24 mouse cellular contexts compared by ENCODE assay signal in genomic region chrX:107004496-107004895, GRCm38 (mm10).
"Had no signal": no experiment of that assay in that cellular context is flagged by ENCODE, and none has a peak within 500 bp of the region (broad histone marks: within the 10 kb centered on the region; RNA-seq: fewer than 3 reads in every experiment).

No protein-coding gene starts in this region.

- H3K4me2 ChIP-seq: heart, embryonic 12.5 days; hindbrain, embryonic 12.5 days; hindbrain, embryonic 14.5 days; intestine, embryonic 15.5 days; limb, embryonic 13.5 days; limb, embryonic 15.5 days; liver, embryonic 12.5 days had no signal

- H3K9me3 ChIP-seq: heart, embryonic 12.5 days; hindbrain, embryonic 10.5 days; hindbrain, embryonic 12.5 days; intestine, embryonic 15.5 days; limb, embryonic 13.5 days; limb, embryonic 15.5 days; liver, embryonic 12.5 days had no signal

- H3K4me1 ChIP-seq: heart, embryonic 12.5 days; hindbrain, embryonic 10.5 days; hindbrain, embryonic 12.5 days; intestine, embryonic 15.5 days; limb, embryonic 13.5 days; limb, embryonic 15.5 days; liver, embryonic 12.5 days had no signal

- ATAC-seq: hindbrain, embryonic 16.5 days; inflammation-experienced regulatory T-cells, adult 6 months; intestine, embryonic 15.5 days; intestine, postnatal 0 days; liver, embryonic 12.5 days had no signal

- H3K27ac ChIP-seq: gastrocnemius, adult 2 months; heart, adult 2 months; hindbrain, embryonic 10.5 days; hindbrain, embryonic 12.5 days; hindbrain, embryonic 14.5 days; intestine, embryonic 15.5 days; layer of hippocampus, adult 2 months; left cerebral cortex, adult 2 months; limb, embryonic 13.5 days; limb, embryonic 15.5 days; liver, embryonic 12.5 days; liver, embryonic 14.5 days had no signal

- DNase-seq: gastrocnemius, adult 2 months; gastrocnemius, postnatal 10 days; gastrocnemius, postnatal 25 days; heart, adult 2 months; heart, postnatal 4 days; kidney, adult 18-20 months; kidney, adult 8-10 months; kidney, postnatal 10 days; kidney, postnatal 25 days; kidney, postnatal 4 days had no signal

- H3K9ac ChIP-seq: heart, embryonic 12.5 days; hindbrain, embryonic 12.5 days; hindbrain, embryonic 14.5 days; intestine, embryonic 15.5 days; limb, embryonic 13.5 days; limb, embryonic 15.5 days; liver, embryonic 12.5 days; liver, embryonic 14.5 days had no signal

- H3K27me3 ChIP-seq: heart, embryonic 12.5 days; hindbrain, embryonic 12.5 days; intestine, embryonic 15.5 days; limb, embryonic 13.5 days; limb, embryonic 15.5 days; liver, embryonic 12.5 days had no signal

- H3K36me3 ChIP-seq: heart, embryonic 12.5 days; hindbrain, embryonic 10.5 days; hindbrain, embryonic 12.5 days; intestine, embryonic 15.5 days; limb, embryonic 13.5 days; limb, embryonic 15.5 days; liver, embryonic 12.5 days had no signal

- H3K4me3 ChIP-seq: gastrocnemius, adult 2 months; heart, adult 2 months; heart, embryonic 12.5 days; hindbrain, embryonic 10.5 days; hindbrain, embryonic 12.5 days; intestine, embryonic 15.5 days; layer of hippocampus, adult 2 months; left cerebral cortex, adult 2 months; limb, embryonic 13.5 days; limb, embryonic 15.5 days; liver, embryonic 12.5 days had no signal
